Mouse (Mus musculus): ENCODE data around the gene Ect2. TPM values are rescaled to one million over a fixed set of nuclear protein-coding genes. Genes with fewer than 3 reads are reported as not detected.

The Ect2 gene
- 5.8 and 6.9 TPM in 2 replicates for total RNA-seq (2017)

DNA sequence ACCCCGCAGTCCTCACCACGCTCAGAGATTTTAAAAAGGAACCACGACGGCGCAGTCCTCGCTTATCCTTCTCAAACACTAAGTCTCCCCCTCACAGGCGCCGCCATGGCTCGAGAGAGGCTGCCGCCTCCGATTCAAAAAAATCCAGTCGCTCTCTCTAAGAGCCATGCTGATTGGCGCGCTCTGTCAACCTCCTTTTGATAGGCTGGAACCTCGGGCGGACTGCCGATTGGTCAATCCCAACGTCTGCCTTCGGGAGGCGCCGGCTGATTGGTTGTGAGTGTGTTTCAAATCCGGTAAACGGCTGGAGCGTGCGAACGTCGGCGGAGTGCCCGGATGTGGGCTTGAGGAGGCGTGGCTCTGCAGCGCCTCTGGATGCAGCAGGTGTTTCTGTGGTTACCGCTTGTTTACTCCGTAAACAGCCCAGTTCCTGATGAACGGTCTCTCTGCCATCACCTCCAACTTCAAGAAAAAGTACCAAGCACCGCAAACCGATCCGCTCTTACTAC is at the start of gene Ect2:
TSS of gene Ect2 (minus strand) at position 178 of the 509 bp plus-strand sequence.
- ATAC-seq (ENCODE audit: extremely low read depth, insufficient number of reproducible peaks, low FRiP score, poor library complexity, severe bottlenecking) = peak; percentile 99

DNA sequence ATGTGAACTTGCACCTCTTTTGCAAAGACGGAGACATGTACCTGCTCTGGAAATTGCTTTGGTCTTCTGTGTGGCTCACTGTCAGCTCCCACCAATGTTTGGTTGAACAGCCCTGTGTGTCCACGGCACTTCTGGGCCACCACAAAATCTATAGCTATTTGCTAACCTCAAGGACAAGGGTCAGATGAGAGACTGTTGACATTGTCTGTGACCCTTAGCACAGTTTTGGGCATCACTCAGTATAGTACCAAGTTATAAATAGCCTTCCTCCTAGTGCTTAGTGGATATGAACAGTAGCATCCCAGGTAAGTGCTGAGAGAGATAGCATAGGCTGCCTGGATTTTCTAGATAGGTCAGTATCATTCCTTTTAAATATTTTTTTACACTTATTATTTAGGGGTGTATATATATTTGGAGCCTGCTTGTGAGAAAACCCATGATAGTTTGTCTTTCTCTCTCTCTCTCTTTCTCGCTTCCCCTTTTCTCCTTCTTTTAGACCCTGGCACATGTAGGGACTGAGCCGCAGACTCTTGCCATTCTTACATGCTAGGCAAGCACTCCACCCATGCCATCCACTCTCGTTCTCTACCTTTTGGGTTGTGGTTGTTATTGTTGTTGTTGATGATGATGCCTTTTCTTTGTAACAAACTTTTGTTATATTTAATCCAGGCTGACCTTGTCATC is 48.2 kb upstream of the Ect2 start:
- ATAC-seq (ENCODE audit: extremely low read depth, insufficient number of reproducible peaks, low FRiP score, poor library complexity, severe bottlenecking) = no peak

- ATAC-seq (ENCODE audit: extremely low read depth, insufficient number of reproducible peaks, low FRiP score, poor library complexity, severe bottlenecking) = no peak
Measured at GRCm38 (mm10) chr3:27199120-27199519, 45.4 kb upstream of the Ect2 start.

- ATAC-seq (ENCODE audit: extremely low read depth, insufficient number of reproducible peaks, low FRiP score, poor library complexity, severe bottlenecking) = no peak
Measured at GRCm38 (mm10) chr3:27197816-27198215, 44.1 kb upstream of the Ect2 start.

GRCm38 (mm10) chr3:27196529-27196928 is 42.9 kb upstream of the Ect2 start:
- no peak for ATAC-seq (ENCODE audit: extremely low read depth, insufficient number of reproducible peaks, low FRiP score, poor library complexity, severe bottlenecking)

GRCm38 (mm10) chr3:27195573-27196227 is 42.0 kb upstream of the Ect2 start:
- no peak for ATAC-seq (ENCODE audit: extremely low read depth, insufficient number of reproducible peaks, low FRiP score, poor library complexity, severe bottlenecking)

GRCm38 (mm10) chr3:27195153-27195552 is 41.5 kb upstream of the Ect2 start:
- no peak for ATAC-seq (ENCODE audit: extremely low read depth, insufficient number of reproducible peaks, low FRiP score, poor library complexity, severe bottlenecking)

DNA sequence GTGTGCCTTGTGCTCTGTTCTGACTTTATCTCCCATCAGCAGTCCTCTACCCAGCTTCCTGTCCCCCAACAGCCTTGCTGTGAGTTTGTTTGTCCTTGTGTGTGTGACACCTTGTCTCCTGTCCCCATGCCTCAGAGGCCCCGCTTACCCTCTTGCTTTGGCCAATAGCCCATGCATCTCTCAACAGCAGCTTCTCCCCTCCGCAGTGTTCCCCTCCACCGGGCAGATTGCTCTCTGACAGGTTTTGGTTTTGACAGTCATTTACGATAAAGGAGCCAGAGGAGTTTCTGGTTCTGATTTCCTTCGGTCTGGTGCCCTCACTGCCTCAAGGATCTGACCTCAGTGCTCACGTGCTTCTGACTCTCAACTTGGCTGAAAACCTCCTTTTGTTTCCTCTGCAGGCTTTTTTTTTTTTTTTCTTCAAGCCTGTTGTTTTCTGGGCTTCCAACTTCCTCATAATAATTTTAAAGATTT is 40.2 kb upstream of the Ect2 start:
- peak; percentile 34 for ATAC-seq (ENCODE audit: extremely low read depth, insufficient number of reproducible peaks, low FRiP score, poor library complexity, severe bottlenecking)

DNA sequence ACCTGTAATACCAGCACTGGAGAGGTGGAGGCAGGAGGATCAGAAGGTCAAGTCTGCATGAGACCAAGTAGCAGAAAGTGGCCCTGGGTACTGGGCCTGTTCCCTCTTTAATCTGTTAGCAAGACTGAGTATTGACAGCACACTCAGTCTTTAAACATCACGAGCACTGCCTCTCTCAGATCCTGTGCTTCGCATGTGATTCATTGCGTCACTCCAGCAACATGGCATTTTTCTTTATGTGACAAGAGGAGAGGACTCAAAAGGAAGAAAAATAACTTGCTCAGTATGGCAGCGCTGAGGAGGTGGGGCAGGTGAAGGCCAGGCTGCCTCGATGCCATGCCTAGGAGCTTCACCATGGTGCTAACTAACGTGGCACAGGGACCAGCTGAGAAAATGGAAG is 38.2 kb upstream of the Ect2 start:
- ATAC-seq (ENCODE audit: extremely low read depth, insufficient number of reproducible peaks, low FRiP score, poor library complexity, severe bottlenecking) = no peak

GRCm38 (mm10) chr3:27190865-27191264 is 37.2 kb upstream of the Ect2 start:
- ATAC-seq (ENCODE audit: extremely low read depth, insufficient number of reproducible peaks, low FRiP score, poor library complexity, severe bottlenecking) = no peak

GRCm38 (mm10) chr3:27189320-27190261 is 35.9 kb upstream of the Ect2 start:
- ATAC-seq (ENCODE audit: extremely low read depth, insufficient number of reproducible peaks, low FRiP score, poor library complexity, severe bottlenecking) = no peak

DNA sequence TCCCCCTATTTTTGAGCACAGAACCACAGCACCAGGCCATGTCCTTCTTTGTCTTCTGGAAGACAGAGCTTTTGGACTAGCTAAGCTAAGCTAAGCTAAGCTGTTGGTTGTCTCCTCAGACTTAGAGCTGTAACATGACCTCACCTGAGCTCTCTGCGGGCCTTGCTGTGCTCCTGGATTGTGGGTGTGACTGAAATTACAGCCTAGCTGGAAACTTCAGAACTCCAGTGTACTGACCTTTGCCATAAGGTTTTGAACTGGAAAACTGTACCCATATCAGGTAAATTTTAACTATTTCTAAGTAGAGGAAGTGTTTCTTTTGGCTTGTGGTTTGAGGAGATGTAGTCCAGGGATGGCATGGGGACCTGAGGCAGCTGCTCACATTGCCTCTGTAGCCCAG is 34.7 kb upstream of the Ect2 start:
- no peak for ATAC-seq (ENCODE audit: extremely low read depth, insufficient number of reproducible peaks, low FRiP score, poor library complexity, severe bottlenecking)

DNA sequence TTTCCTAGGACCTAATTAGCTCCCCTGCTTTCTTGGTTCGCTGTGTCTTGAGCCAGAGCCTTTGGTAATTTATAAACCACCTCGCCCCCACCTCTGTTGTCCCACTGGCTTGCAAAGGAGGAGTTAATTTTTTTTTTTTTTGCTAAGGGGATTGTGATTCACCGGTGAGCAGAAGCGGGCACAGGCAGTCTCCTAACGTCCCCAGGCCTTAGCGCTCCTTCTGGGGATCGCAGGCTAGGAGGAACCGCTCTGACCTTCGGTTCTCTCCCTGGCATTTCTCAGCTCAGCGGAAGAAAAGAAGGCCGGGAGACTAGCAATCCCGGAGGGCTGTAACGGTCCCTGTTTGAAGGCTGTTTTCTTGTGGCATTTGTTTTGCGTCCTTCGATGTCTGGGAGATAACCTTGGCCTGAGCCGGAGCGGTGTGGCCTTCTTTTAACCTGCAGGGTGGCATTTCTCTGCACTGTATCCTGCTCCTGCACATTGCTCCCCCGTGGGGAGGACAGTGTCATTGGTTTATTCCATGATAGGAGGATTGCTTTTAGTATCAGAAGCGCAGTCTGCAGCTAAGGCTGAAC is 30.0 kb upstream of the Ect2 start:
- ATAC-seq (ENCODE audit: extremely low read depth, insufficient number of reproducible peaks, low FRiP score, poor library complexity, severe bottlenecking) = no peak

DNA sequence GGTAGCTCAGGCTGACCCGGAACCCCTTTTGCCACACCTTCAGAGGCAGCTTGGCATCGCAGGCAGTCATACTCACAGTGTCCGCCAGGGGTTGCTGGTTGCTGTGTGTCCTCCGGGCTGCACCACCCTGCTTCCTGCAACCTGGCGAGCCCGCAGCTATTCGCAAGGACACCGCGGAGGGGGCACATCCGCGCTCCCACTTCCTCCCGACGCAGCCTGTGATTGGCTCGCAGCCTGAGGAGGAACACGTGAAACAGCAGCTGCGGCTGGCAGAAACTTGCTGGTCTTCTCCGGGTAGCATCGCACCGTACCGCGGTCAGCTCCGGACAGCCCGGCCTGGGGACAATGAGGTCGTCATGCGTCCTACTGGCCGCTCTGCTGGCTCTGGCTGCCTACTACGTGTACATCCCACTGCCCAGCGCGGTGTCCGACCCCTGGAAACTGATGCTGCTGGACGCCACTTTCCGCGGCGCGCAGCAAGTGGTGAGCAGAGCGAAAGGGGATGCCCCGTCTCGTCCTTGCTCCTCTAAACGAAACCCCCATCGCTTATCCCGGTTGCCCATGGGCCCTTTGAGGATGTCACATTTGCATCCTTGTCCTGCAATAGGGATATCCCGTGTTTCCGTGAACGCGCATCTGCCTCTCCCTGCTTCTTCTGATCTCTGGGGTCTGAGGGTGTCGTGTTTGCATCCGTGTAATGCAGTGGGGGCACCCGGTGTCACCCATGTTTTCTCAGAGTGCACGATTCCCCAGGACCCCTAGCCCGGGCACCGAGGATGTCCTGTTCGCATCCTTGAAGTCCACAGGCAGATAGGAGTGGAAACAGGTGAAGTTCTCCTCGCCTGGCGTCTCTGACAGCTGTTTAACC is 29.3 kb upstream of the Ect2 start, which contains the start of gene Nceh1:
TSS of gene Nceh1 (plus strand) at position 233 of the 868 bp plus-strand sequence.
- ATAC-seq (ENCODE audit: extremely low read depth, insufficient number of reproducible peaks, low FRiP score, poor library complexity, severe bottlenecking) = peak; percentile 99

DNA sequence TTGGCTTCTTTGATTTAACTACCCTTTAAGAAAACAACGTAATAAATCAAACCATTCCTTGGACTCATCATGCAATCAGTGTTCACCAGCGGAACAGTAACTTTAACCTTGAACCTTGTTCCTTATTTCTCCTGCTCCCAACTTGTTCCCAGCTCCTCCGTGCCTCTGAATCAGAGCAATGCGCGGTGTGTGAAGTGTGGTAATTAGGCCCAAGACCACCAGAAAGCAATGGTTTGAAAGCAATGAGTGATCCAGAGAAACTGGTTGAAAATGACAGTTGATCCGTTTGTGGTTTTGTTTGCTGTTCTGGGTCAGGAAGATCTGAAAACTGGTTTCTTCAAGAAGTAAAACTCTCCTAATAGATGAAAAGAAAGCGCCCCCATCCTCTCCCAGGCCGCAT is 26.0 kb upstream of the Ect2 start:
- no peak for ATAC-seq (ENCODE audit: extremely low read depth, insufficient number of reproducible peaks, low FRiP score, poor library complexity, severe bottlenecking)

DNA sequence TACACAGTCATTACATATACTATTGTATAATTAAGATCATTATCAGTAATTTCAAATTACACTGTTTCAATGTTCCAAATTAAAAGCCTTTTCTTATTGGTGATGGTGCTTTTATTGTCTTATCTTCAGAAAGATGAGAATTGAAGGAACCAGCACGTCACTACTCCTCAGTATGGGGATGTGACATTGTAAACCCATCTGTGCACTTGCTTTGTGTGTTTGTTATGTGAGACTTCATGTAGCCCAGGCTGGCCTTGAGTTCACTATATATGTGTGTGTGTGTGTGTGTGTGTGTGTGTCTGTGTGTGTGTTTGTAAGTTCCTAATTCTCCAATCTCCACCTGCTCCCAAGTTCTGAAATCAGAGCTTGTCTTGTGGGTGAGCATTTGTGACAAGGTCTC is 16.6 kb upstream of the Ect2 start:
- ATAC-seq (ENCODE audit: extremely low read depth, insufficient number of reproducible peaks, low FRiP score, poor library complexity, severe bottlenecking) = no peak

GRCm38 (mm10) chr3:27165481-27166065 is 11.9 kb upstream of the Ect2 start:
- no peak for ATAC-seq (ENCODE audit: extremely low read depth, insufficient number of reproducible peaks, low FRiP score, poor library complexity, severe bottlenecking)

GRCm38 (mm10) chr3:27162410-27162804 is 8.7 kb upstream of the Ect2 start:
- ATAC-seq (ENCODE audit: extremely low read depth, insufficient number of reproducible peaks, low FRiP score, poor library complexity, severe bottlenecking) = no peak

Measured in neutrophil, adult 5-6 weeks (primary cell).